Mouse (Mus musculus): ENCODE data around the gene Bcas1. TPM values are rescaled to one million over a fixed set of nuclear protein-coding genes. Genes with fewer than 3 reads are reported as not detected.
A peak's percentile ranks its signal among the peaks of the same experiment; 100 is the strongest.

Gene Bcas1
- polyA plus RNA-seq, 1 experiment from 2014 or later: 8.4 TPM

GRCm38 (mm10) chr2:170349096-170349495 is 78.5 kb downstream of the Bcas1 start:
- 48% methylated on average over 19 of the region's 19 CpGs for WGBS (ENCODE audit: insufficient replicate concordance)
- no peak overlapping the region for H3K4me2 ChIP-seq (ENCODE audit: low read depth, low read length)
- H3K4me3 ChIP-seq (ENCODE audit: low read depth, low read length): no peak overlapping the region
- no peaks in the 10 kb centered on the region for H3K27me3 ChIP-seq (ENCODE audit: control insufficient read depth, insufficient read depth, low read depth, low read length)
- H3K9ac ChIP-seq (ENCODE audit: low read depth, low read length): no peak overlapping the region
- no peak for ATAC-seq (ENCODE audit: low read depth)
- H3K27ac ChIP-seq (ENCODE audit: low read length): no peak overlapping the region
- H3K9me3 ChIP-seq (replicated peaks; ENCODE audit: control insufficient read depth, low read length): no peaks in the 10 kb centered on the region
- peaks cover 8% of the 10 kb centered on the region for H3K4me1 ChIP-seq (ENCODE audit: control insufficient read depth, low read depth, low read length)
- H3K36me3 ChIP-seq (ENCODE audit: control insufficient read depth, insufficient read depth): no peaks in the 10 kb centered on the region

GRCm38 (mm10) chr2:170347131-170347765 is 80.4 kb downstream of the Bcas1 start:
- H3K4me2 ChIP-seq (ENCODE audit: low read depth, low read length): no peak overlapping the region
- H3K9me3 ChIP-seq (replicated peaks; ENCODE audit: control insufficient read depth, low read length): no peaks in the 10 kb centered on the region
- 35% methylated on average over 8 of the region's 8 CpGs for WGBS (ENCODE audit: insufficient replicate concordance)
- no peak for ATAC-seq (ENCODE audit: low read depth)
- no peaks in the 10 kb centered on the region for H3K36me3 ChIP-seq (ENCODE audit: control insufficient read depth, insufficient read depth)
- H3K4me1 ChIP-seq (ENCODE audit: control insufficient read depth, low read depth, low read length): peaks cover 13% of the 10 kb centered on the region
- no peak overlapping the region for H3K4me3 ChIP-seq (ENCODE audit: low read depth, low read length)
- no peaks in the 10 kb centered on the region for H3K27me3 ChIP-seq (ENCODE audit: control insufficient read depth, insufficient read depth, low read depth, low read length)
- no peak overlapping the region for H3K27ac ChIP-seq (ENCODE audit: low read length)
- H3K9ac ChIP-seq (ENCODE audit: low read depth, low read length): no peak overlapping the region

- Histone ChIP-seq H3K4me1 (ENCODE audit: control insufficient read depth, low read depth, low read length) (peaks cover 13% of the 10 kb centered on the region), H3K4me2 (ENCODE audit: low read depth, low read length) (peak overlapping the region; percentile 49; the same call in 1 of the 2 replicates), H3K27me3 (ENCODE audit: control insufficient read depth, insufficient read depth, low read depth, low read length) (no peaks in the 10 kb centered on the region), H3K4me3 (ENCODE audit: low read depth, low read length) (no peak overlapping the region), H3K36me3 (ENCODE audit: control insufficient read depth, insufficient read depth) (no peaks in the 10 kb centered on the region), H3K9ac (ENCODE audit: low read depth, low read length) (no peak overlapping the region), H3K27ac (ENCODE audit: low read length) (peak overlapping the region; percentile 21), H3K9me3 (replicated peaks; ENCODE audit: control insufficient read depth, low read length) (no peaks in the 10 kb centered on the region)
- no peak for ATAC-seq (ENCODE audit: low read depth)
- 2% methylated on average over 5 of the region's 5 CpGs for WGBS (ENCODE audit: insufficient replicate concordance)
Measured at GRCm38 (mm10) chr2:170345410-170345793, 82.2 kb downstream of the Bcas1 start.

- Histone ChIP-seq H3K4me2 (ENCODE audit: low read depth, low read length) (peak overlapping the region; percentile 49), H3K4me1 (ENCODE audit: control insufficient read depth, low read depth, low read length) (peaks cover 13% of the 10 kb centered on the region), H3K9ac (ENCODE audit: low read depth, low read length) (no peak overlapping the region), H3K36me3 (ENCODE audit: control insufficient read depth, insufficient read depth) (no peaks in the 10 kb centered on the region), H3K27me3 (ENCODE audit: control insufficient read depth, insufficient read depth, low read depth, low read length) (no peaks in the 10 kb centered on the region), H3K9me3 (replicated peaks; ENCODE audit: control insufficient read depth, low read length) (no peaks in the 10 kb centered on the region), H3K27ac (ENCODE audit: low read length) (peak overlapping the region; percentile 77), H3K4me3 (ENCODE audit: low read depth, low read length) (0 out of 2 replicates have a peak overlapping the region, but pooled peaks have one; percentile 13)
- 17% methylated on average over 18 of the region's 18 CpGs for whole genome bisulfite sequencing (ENCODE audit: insufficient replicate concordance)
- ATAC-seq (ENCODE audit: low read depth): no peak
Measured at GRCm38 (mm10) chr2:170344502-170345409, 82.9 kb downstream of the Bcas1 start.

- H3K27me3 ChIP-seq (ENCODE audit: control insufficient read depth, insufficient read depth, low read depth, low read length): no peaks in the 10 kb centered on the region
- peak overlapping the region; percentile 6; the same call in 1 of the 2 replicates for H3K9ac ChIP-seq (ENCODE audit: low read depth, low read length)
- H3K4me1 ChIP-seq (ENCODE audit: control insufficient read depth, low read depth, low read length): peaks cover 13% of the 10 kb centered on the region
- H3K4me2 ChIP-seq (ENCODE audit: low read depth, low read length): peak overlapping the region; percentile 0
- WGBS (ENCODE audit: insufficient replicate concordance): 44% methylated on average over 10 of the region's 10 CpGs
- H3K27ac ChIP-seq (ENCODE audit: low read length): peak overlapping the region; percentile 25
- no peaks in the 10 kb centered on the region for H3K9me3 ChIP-seq (replicated peaks; ENCODE audit: control insufficient read depth, low read length)
- ATAC-seq (ENCODE audit: low read depth): peak; percentile 68
- H3K4me3 ChIP-seq (ENCODE audit: low read depth, low read length): no peak overlapping the region
- no peaks in the 10 kb centered on the region for H3K36me3 ChIP-seq (ENCODE audit: control insufficient read depth, insufficient read depth)
Measured at GRCm38 (mm10) chr2:170343819-170344317, 83.8 kb downstream of the Bcas1 start.

GRCm38 (mm10) chr2:170343133-170343818 is 84.4 kb downstream of the Bcas1 start:
- H3K9ac ChIP-seq (ENCODE audit: low read depth, low read length): no peak overlapping the region
- H3K4me3 ChIP-seq (ENCODE audit: low read depth, low read length): no peak overlapping the region
- no peaks in the 10 kb centered on the region for H3K9me3 ChIP-seq (replicated peaks; ENCODE audit: control insufficient read depth, low read length)
- no peak overlapping the region for H3K4me2 ChIP-seq (ENCODE audit: low read depth, low read length)
- H3K4me1 ChIP-seq (ENCODE audit: control insufficient read depth, low read depth, low read length): peaks cover 13% of the 10 kb centered on the region
- peak overlapping the region; percentile 25 for H3K27ac ChIP-seq (ENCODE audit: low read length)
- no peaks in the 10 kb centered on the region for H3K36me3 ChIP-seq (ENCODE audit: control insufficient read depth, insufficient read depth)
- ATAC-seq (ENCODE audit: low read depth): peak; percentile 43
- 22% methylated on average over 17 of the region's 17 CpGs for WGBS (ENCODE audit: insufficient replicate concordance)
- no peaks in the 10 kb centered on the region for H3K27me3 ChIP-seq (ENCODE audit: control insufficient read depth, insufficient read depth, low read depth, low read length)

GRCm38 (mm10) chr2:170342312-170342830 is 85.3 kb downstream of the Bcas1 start:
- Histone ChIP-seq H3K4me3 (ENCODE audit: low read depth, low read length) (no peak overlapping the region), H3K27ac (ENCODE audit: low read length) (no peak overlapping the region)
- WGBS (ENCODE audit: insufficient replicate concordance): 72% methylated on average over 12 of the region's 12 CpGs

GRCm38 (mm10) chr2:170341179-170341578 is 86.5 kb downstream of the Bcas1 start:
- H3K4me1 ChIP-seq (ENCODE audit: control insufficient read depth, low read depth, low read length): peaks cover 13% of the 10 kb centered on the region
- 59% methylated on average over 8 of the region's 8 CpGs for WGBS (ENCODE audit: insufficient replicate concordance)
- H3K4me3 ChIP-seq (ENCODE audit: low read depth, low read length): no peak overlapping the region

More at GRCm38 (mm10) chr2:170342312-170342830, 85.3 kb downstream of the Bcas1 start:
- Histone ChIP-seq H3K27me3 (ENCODE audit: control insufficient read depth, insufficient read depth, low read depth, low read length) (no peaks in the 10 kb centered on the region), H3K9ac (ENCODE audit: low read depth, low read length) (no peak overlapping the region), H3K4me2 (ENCODE audit: low read depth, low read length) (no peak overlapping the region), H3K4me1 (ENCODE audit: control insufficient read depth, low read depth, low read length) (peaks cover 13% of the 10 kb centered on the region), H3K36me3 (ENCODE audit: control insufficient read depth, insufficient read depth) (no peaks in the 10 kb centered on the region), H3K9me3 (replicated peaks; ENCODE audit: control insufficient read depth, low read length) (no peaks in the 10 kb centered on the region)
- ATAC-seq (ENCODE audit: low read depth): no peak

More at GRCm38 (mm10) chr2:170341179-170341578, 86.5 kb downstream of the Bcas1 start:
- Histone ChIP-seq H3K27ac (ENCODE audit: low read length) (no peak overlapping the region), H3K4me2 (ENCODE audit: low read depth, low read length) (no peak overlapping the region), H3K36me3 (ENCODE audit: control insufficient read depth, insufficient read depth) (no peaks in the 10 kb centered on the region), H3K9ac (ENCODE audit: low read depth, low read length) (no peak overlapping the region), H3K27me3 (ENCODE audit: control insufficient read depth, insufficient read depth, low read depth, low read length) (no peaks in the 10 kb centered on the region), H3K9me3 (replicated peaks; ENCODE audit: control insufficient read depth, low read length) (no peaks in the 10 kb centered on the region)
- ATAC-seq (ENCODE audit: low read depth): no peak

Measured in liver, embryonic 16.5 days (tissue).